14 mouse cellular contexts compared by ENCODE assay signal in the genomic region with DNA sequence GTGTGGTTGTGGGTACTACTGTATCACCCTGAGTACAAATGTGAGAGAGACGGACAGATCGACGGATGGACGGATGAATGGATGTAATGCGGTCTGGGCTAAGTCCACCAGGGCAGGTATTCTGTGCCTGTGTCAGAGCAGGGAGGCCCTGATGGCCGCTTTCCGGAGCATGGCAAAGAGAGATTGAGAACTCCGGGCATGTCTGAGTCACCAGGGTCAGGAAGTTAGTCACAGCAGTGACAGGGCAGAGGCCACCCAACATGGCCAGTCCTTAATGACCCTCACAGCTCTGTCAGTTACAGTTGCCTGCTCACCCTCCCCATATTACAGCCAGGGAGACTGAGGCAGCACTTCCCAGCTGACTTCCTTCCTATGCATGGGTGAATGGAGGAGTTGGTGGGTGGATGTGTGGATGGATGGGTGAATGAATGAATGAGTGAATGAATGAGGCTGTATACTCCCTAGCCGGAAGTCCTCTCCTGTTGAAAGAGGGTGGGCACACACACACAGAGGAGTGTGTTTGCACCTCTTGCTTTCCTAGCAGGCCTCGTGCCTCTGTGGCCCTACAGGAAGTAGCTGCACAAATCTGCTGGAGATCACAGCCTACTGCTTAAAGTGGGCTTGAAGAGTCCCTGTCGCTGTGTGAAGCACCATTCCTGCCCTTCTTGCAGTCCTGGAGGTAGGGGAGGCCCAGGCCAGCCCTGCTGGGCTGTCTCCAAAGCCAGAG. TPM values are rescaled to one million over a fixed set of nuclear protein-coding genes. Genes with fewer than 3 reads are reported as not detected.
DNase-seq lines count a peak whose midpoint lies in the region; ATAC-seq and TF ChIP-seq lines count a peak whose summit lies in the region.
"Had no signal": no experiment of that assay in that cellular context is flagged by ENCODE, and none has a peak within 500 bp of the region (broad histone marks: within the 10 kb centered on the region; RNA-seq: fewer than 3 reads in every experiment).

No protein-coding gene starts in this region.

- no peaks in the 10 kb centered on the region for H3K36me3 ChIP-seq in neural tube, embryonic 15.5 days
- no peaks in the 10 kb centered on the region; the same call in 1 of the 2 replicates for H3K36me3 ChIP-seq in stomach, postnatal 0 days (ENCODE audit: control insufficient read depth, insufficient read depth, low read length)
- H3K36me3 ChIP-seq in hindbrain, embryonic 10.5 days = peaks cover 5% of the 10 kb centered on the region; the same call in 1 of the 2 replicates

- TF ChIP-seq CTCF in stomach, postnatal 0 days (IDR thresholded peaks at IDR 0.05; ENCODE audit: low read depth) = no peak

- H3K27ac ChIP-seq in neural tube, embryonic 15.5 days (replicated peaks) = 0 out of 2 replicates have a peak overlapping the region, but pooled peaks have one; percentile 13
- H3K27ac ChIP-seq in stomach, postnatal 0 days (replicated peaks) = no peak overlapping the region
- H3K27ac ChIP-seq in hindbrain, embryonic 10.5 days = no peak overlapping the region
- H3K27ac ChIP-seq: heart, adult 2 months; kidney, postnatal 0 days; limb, embryonic 12.5 days had no signal

- no peak overlapping the region for H3K4me3 ChIP-seq in neural tube, embryonic 15.5 days (replicated peaks)
- no peak overlapping the region for H3K4me3 ChIP-seq in stomach, postnatal 0 days (ENCODE audit: low read depth, low read length)
- no peak overlapping the region for H3K4me3 ChIP-seq in hindbrain, embryonic 10.5 days
- H3K4me3 ChIP-seq: erythroblast, embryonic 14.5 days; heart, adult 2 months; limb, embryonic 12.5 days had no signal

- DNase-seq in neural tube, embryonic 10.5 days (ENCODE audit: extremely low spot score, low spot score) = no peak
- DNase-seq in adrenal gland, postnatal 10 days = peak; percentile 54
- DNase-seq in stomach, postnatal 0 days (ENCODE audit: low spot score) = no peak
- no peak for DNase-seq in hindbrain, embryonic 10.5 days (ENCODE audit: low spot score)
- DNase-seq: cerebellum, adult 11 months; heart, adult 2 months; heart, postnatal 10 days; right cerebral cortex, postnatal 4 days had no signal

- peaks cover 32% of the 10 kb centered on the region for H3K4me1 ChIP-seq in neural tube, embryonic 15.5 days
- no peaks in the 10 kb centered on the region for H3K4me1 ChIP-seq in stomach, postnatal 0 days (replicated peaks; ENCODE audit: control insufficient read depth, insufficient read depth)
- H3K4me1 ChIP-seq in hindbrain, embryonic 10.5 days (replicated peaks) = peaks cover 25% of the 10 kb centered on the region

- no peaks in the 10 kb centered on the region for H3K9me3 ChIP-seq in neural tube, embryonic 15.5 days (replicated peaks)
- H3K9me3 ChIP-seq in stomach, postnatal 0 days (ENCODE audit: control insufficient read depth, low read length) = no peaks in the 10 kb centered on the region
- no peaks in the 10 kb centered on the region for H3K9me3 ChIP-seq in hindbrain, embryonic 10.5 days
- H3K9me3 ChIP-seq: limb, embryonic 12.5 days had no signal

- H3K9ac ChIP-seq in neural tube, embryonic 15.5 days (replicated peaks) = no peak overlapping the region
- H3K9ac ChIP-seq in stomach, postnatal 0 days (ENCODE audit: low read length) = no peak overlapping the region
- H3K9ac ChIP-seq: limb, embryonic 12.5 days had no signal

- no peak for ATAC-seq in neural tube, embryonic 15.5 days (ENCODE audit: low FRiP score)
- ATAC-seq in inflammation-experienced regulatory T-cells, adult 6 months = peak; percentile 26
- peak; percentile 56 for ATAC-seq in stomach, postnatal 0 days (ENCODE audit: low FRiP score, low TSS enrichment)
- ATAC-seq in erythroblast, adult 5-6 weeks (replicated peaks; ENCODE audit: low FRiP score, poor library complexity, severe bottlenecking) = no peak

- no peaks in the 10 kb centered on the region for H3K27me3 ChIP-seq in neural tube, embryonic 15.5 days (replicated peaks)
- no peaks in the 10 kb centered on the region for H3K27me3 ChIP-seq in stomach, postnatal 0 days (ENCODE audit: control insufficient read depth, insufficient read depth, low read length)
- H3K27me3 ChIP-seq in hindbrain, embryonic 10.5 days (ENCODE audit: insufficient read depth, poor library complexity, severe bottlenecking) = no peaks in the 10 kb centered on the region
- H3K27me3 ChIP-seq: limb, embryonic 12.5 days had no signal

- no peak for TF ChIP-seq EP300 in stomach, postnatal 0 days (optimal IDR thresholded peaks at IDR 0.05)

- H3K4me2 ChIP-seq in neural tube, embryonic 15.5 days = no peak overlapping the region
- H3K4me2 ChIP-seq in stomach, postnatal 0 days (replicated peaks; ENCODE audit: low read depth) = no peak overlapping the region
- H3K4me2 ChIP-seq: limb, embryonic 12.5 days had no signal

- WGBS in neural tube, embryonic 15.5 days = 87% methylated on average over 11 of the region's 11 CpGs
- WGBS in stomach, postnatal 0 days = 76% methylated on average over 11 of the region's 11 CpGs
- WGBS in hindbrain, embryonic 10.5 days = 88% methylated on average over 11 of the region's 11 CpGs

RNA-seq across cellular contexts. Expression of gene Cmip, which starts 10.7 kb away (rescaled TPM):
- polyA plus RNA-seq in neural tube, embryonic 15.5 days (2015; fragmentation: Nextera tagmentation; extraction: Ambion mirVana) = 135 and 193 TPM in 2 replicates
- total RNA-seq in adrenal gland, postnatal 10 days (2021) = 10 to 100 TPM; 77.7 to 82.3 TPM
- 10 to 100 TPM; 23.9 to 28.7 (median 25.5) TPM for polyA plus RNA-seq in inflammation-experienced regulatory T-cells, adult 6 months (2017; shearing (Covaris generic))
- polyA plus RNA-seq in stomach, postnatal 0 days (2015; fragmentation: Nextera tagmentation; extraction: Ambion mirVana) = 19.9 and 22.9 TPM in 2 replicates
- polyA plus RNA-seq in hindbrain, embryonic 10.5 days (2016; fragmentation: Nextera tagmentation; extraction: Ambion mirVana) = 10.6 and 14.0 TPM in 2 replicates
- 25.1 and 34.8 TPM in 2 replicates for total RNA-seq in erythroblast, adult 5-6 weeks (2015; ENCODE audit: low replicate concordance)
- total RNA-seq in erythroblast, adult 5-6 weeks (2017; ENCODE audit: low replicate concordance) = 23.0 and 28.3 TPM in 2 replicates

Comparison
In these comparisons a context has a peak if more than half of its experiments do, and no peak if none do; other contexts are left out.
1. ATAC-seq: peak in inflammation-experienced regulatory T-cells, adult 6 months (single experiment) and stomach, postnatal 0 days (single experiment); none in neural tube, embryonic 15.5 days (single experiment) and erythroblast, adult 5-6 weeks (single experiment).